Mouse (Mus musculus): ENCODE data around the gene Plcg1.

GRCm38 (mm10) chr2:160796973-160797372 is 65.9 kb downstream of the Plcg1 start:
- no peak for TF ChIP-seq CTCF (IDR thresholded peaks at IDR 0.05; ENCODE audit: low read depth)
- TF ChIP-seq EP300 (IDR thresholded peaks at IDR 0.05; ENCODE audit: low read depth) = no peak

Measured in liver, embryonic 14.5 days (tissue).